Mouse (Mus musculus) bone marrow, adult 2 months (tissue): ENCODE measurements around the gene Pih1d1.

Experiments used
- CTCF ChIP-seq: fragments of 200-500 bp; IDR thresholded peaks from 2 replicates; pipeline ENCODE4 v1.5.1; 2011; ENCODE audit warnings: low read length, control low read depth; ENCODE audit not compliant: control insufficient read depth, insufficient read depth
- POLR2A ChIP-seq: fragments of 200-500 bp; IDR thresholded peaks from 2 replicates; pipeline ENCODE4 v1.6.1; 2011; ENCODE audit warnings: low read depth, mild to moderate bottlenecking, control low read depth, low read length, borderline replicate concordance; ENCODE audit not compliant: control insufficient read depth

- TF ChIP-seq POLR2A: no peak
- no peak for TF ChIP-seq CTCF
Observed at GRCm38 (mm10) chr7:45175398-45175797, 21.3 kb downstream of the Pih1d1 start.
